Mouse (Mus musculus): ENCODE measurements at regions not wholly inside any gene's neighbourhood (a gene's known extent, or its start where the extent isn't known, plus 50 kb on each side); places are given as distances from the start of the nearest gene placed in this dataset.

GRCm38 (mm10) chr12:54499963-54500362 lies 156.4 kb downstream of the Sptssa start:
- TF ChIP-seq CTCF (IDR thresholded peaks at IDR 0.05; ENCODE audit: extremely low read depth, insufficient read length, insufficient replicate concordance, low read depth, low read length) (no peak), POLR2A (IDR thresholded peaks at IDR 0.05; ENCODE audit: low read depth, low read length) (no peak)
